Mouse (Mus musculus): ENCODE measurements around the gene Chchd10.
A peak's percentile ranks its signal among the peaks of the same experiment; 100 is the strongest.

Gene Chchd10

GRCm38 (mm10) chr10:75924324-75924723 is 8.6 kb upstream of the Chchd10 start:
- no peak for DNase-seq (ENCODE audit: low spot score)

GRCm38 (mm10) chr10:75926396-75926795 is 6.5 kb upstream of the Chchd10 start:
- no peak for DNase-seq (ENCODE audit: low spot score)

GRCm38 (mm10) chr10:75930304-75930703 is 2.6 kb upstream of the Chchd10 start:
- no peak for DNase-seq (ENCODE audit: low spot score)

- no peak for DNase-seq (ENCODE audit: low spot score)
These were observed 1.6 kb upstream of the Chchd10 start for GRCm38 (mm10) chr10:75931311-75931710.

- DNase-seq (ENCODE audit: low spot score), result peak; percentile 61
These were observed 750 bp upstream of the Chchd10 start for GRCm38 (mm10) chr10:75932081-75932678.

GRCm38 (mm10) chr10:75934991-75935390 is 2.1 kb downstream of the Chchd10 start:
- DNase-seq (ENCODE audit: low spot score), result no peak

- peak; percentile 49 for DNase-seq (ENCODE audit: low spot score)
These were observed 3.0 kb downstream of the Chchd10 start, which contains the start of gene Mmp11 for GRCm38 (mm10) chr10:75935680-75936541. Gene Mmp11 (minus strand): TSS chr10:75936496.

GRCm38 (mm10) chr10:75936909-75937667 is 4.2 kb downstream of the Chchd10 start:
- no peak for DNase-seq (ENCODE audit: low spot score)

GRCm38 (mm10) chr10:75937851-75938643 is 5.1 kb downstream of the Chchd10 start:
- DNase-seq (ENCODE audit: low spot score), result no peak

GRCm38 (mm10) chr10:75939481-75940234 is 6.7 kb downstream of the Chchd10 start:
- no peak for DNase-seq (ENCODE audit: low spot score)

GRCm38 (mm10) chr10:75940520-75940919 is 7.6 kb downstream of the Chchd10 start, which contains the start of gene Gm867:
Gene Gm867 (minus strand): TSS chr10:75940672.
- DNase-seq (ENCODE audit: low spot score), result no peak

- DNase-seq (ENCODE audit: low spot score), result no peak
These were observed 8.3 kb downstream of the Chchd10 start for GRCm38 (mm10) chr10:75941042-75941824.

- no peak for DNase-seq (ENCODE audit: low spot score)
These were observed 10.0 kb downstream of the Chchd10 start, which contains the start of gene Vpreb3 for GRCm38 (mm10) chr10:75942736-75943477. Gene Vpreb3 (plus strand): TSS chr10:75943057.

GRCm38 (mm10) chr10:75944066-75944772 is 11.3 kb downstream of the Chchd10 start:
- no peak for DNase-seq (ENCODE audit: low spot score)

- DNase-seq (ENCODE audit: low spot score), result no peak
These were observed 12.3 kb downstream of the Chchd10 start for GRCm38 (mm10) chr10:75945213-75945612.

GRCm38 (mm10) chr10:75945896-75946295 is 13.0 kb downstream of the Chchd10 start:
- DNase-seq (ENCODE audit: low spot score), result no peak

- no peak for DNase-seq (ENCODE audit: low spot score)
These were observed 15.1 kb downstream of the Chchd10 start for GRCm38 (mm10) chr10:75948079-75948478.

Measured in urinary bladder, postnatal 25 days (tissue).